Mouse (Mus musculus) v-Abl transformed pro-B cells (cell line): ENCODE results near the gene Zfhx3.

Experiments
- in situ Hi-C, 2 experiments: fragments of 400-800 bp; cut with MboI; formaldehyde crosslinking; loops; one replicate each; pipeline ENCODE4 v1.15.1; 2025; ENCODE audit not compliant: unreplicated experiment in 2 of 2

Zfhx3 gene

DNA sequence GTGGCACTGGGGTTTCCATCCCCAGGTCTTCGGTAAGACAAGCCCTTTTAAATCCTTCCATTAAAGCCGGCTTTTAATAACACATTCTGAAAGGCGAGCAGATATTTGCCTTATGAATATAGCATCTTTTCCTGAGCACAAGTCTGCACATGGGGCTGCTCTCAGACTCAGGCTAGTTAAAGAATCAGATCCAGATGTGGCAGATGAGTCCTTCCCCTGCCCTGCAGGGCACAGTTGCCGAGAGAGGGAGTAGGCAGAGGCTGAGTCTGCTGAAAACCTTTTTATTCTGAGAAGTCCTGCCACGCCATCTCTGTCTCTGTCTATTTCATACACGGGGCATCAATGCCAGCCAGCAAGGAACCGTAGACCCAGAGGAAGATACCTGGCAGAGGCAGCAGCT, 289.9 kb downstream of the Zfhx3 start:
- in situ Hi-C loops = no loop called here

DNA sequence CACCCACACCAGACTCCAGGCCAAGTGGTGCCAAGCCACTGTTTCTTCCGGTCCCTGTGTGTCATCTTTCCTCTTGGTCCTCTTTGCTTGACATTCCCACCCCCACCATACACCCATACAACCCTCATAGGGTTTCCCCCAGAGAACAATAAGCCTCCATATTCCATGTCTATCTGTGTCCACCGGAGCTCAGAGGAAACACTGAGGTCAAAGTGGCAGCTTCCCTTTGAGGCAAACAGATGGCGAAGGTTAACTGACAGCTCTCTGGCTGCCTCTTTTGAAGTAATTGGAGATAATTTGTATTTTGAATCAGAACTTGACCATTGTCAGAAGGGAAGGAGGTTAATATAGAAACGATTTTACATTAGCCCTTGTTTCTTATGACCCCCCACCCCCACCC, 292.0 kb downstream of the Zfhx3 start:
- in situ Hi-C loops = no loop called here

DNA sequence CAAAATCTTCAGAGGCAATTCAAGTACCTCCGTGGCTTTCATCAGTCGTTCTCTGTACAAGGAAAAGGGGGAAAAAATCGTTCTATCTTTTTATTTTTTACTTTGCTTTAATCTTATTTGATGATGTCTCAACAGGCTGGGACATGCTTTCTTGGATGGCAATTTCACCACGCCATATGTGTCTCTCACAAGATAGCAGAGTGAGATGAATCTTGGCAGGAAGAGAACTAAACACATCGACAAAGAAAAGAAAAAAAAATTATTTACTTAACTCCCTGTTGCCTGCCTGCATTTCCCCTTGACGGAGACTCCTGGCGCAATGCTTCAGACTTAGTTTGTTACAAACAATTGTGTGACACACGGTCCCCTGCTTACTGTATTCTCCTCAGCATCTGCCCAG, 294.3 kb downstream of the Zfhx3 start:
- in situ Hi-C loops = no loop called here

DNA sequence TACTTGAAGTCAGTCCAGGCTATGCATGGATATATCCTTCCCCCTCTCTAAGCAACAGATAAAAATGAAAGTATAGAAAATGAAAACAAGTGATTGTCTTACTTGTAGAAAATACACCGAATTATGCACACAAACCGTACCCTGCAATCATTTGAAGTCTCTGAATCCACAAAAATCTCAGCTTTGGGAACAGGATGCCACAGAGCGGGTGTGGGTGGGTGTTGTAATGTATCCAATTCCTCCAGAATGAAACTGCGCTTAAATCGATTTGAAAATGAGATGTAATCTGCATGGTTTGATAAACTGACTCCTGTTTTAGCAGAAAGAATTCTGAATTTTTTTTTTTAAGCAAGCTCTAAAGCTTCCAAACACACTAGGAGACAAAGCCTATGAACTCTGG, 297.1 kb downstream of the Zfhx3 start:
- in situ Hi-C loops = no loop called here

DNA sequence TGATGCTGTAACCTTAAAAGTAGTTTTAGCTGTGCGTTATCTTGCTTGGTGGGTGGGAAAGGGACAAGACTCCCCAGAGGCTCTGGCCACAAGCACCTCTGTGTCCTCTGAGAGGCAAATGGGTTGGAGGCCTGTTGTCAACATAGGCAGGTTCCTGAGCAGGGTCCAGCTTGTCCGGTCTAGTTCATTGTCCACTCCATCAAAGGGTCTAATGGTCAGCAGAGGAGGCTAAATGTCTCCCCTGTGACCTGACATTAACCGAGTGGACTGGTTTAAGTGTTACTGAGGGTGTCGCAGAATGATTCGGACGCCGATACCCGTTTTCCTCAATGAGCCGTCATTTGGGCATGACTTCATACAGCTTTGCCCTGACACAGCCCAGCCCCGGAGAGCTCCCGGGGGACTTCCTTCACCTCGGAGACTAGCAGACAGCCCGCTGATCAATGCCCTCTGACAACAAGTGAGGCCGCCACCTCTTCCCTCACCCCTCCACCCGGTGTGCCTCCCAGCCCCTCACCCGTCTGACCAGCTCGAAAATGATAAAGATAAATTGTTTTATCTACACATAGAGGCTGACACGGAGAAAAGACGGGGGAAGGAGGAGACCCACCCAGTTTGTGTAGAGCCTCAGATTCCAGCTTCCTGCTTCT, 298.7 kb downstream of the Zfhx3 start:
- in situ Hi-C loops = no loop called here

DNA sequence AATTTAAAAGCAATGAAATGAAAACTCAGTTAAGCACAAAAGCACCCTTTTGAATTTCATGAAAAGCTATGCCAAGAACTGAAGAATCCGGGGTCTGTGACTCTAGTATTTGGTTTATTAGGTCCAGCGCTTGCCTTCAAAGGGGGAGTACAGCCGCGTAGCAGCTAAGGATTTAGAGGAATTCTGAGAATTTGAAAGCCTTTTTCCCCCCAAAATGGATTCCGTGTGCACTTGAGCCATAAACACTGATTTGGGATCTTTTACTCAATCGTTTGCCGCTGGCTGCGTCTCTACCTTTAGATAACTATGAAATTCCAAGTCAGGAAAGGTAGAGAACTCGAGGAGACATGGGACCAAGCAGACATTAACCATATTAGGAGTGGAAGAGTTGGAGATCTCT, 300.8 kb downstream of the Zfhx3 start:
- in situ Hi-C loops = no loop called here

DNA sequence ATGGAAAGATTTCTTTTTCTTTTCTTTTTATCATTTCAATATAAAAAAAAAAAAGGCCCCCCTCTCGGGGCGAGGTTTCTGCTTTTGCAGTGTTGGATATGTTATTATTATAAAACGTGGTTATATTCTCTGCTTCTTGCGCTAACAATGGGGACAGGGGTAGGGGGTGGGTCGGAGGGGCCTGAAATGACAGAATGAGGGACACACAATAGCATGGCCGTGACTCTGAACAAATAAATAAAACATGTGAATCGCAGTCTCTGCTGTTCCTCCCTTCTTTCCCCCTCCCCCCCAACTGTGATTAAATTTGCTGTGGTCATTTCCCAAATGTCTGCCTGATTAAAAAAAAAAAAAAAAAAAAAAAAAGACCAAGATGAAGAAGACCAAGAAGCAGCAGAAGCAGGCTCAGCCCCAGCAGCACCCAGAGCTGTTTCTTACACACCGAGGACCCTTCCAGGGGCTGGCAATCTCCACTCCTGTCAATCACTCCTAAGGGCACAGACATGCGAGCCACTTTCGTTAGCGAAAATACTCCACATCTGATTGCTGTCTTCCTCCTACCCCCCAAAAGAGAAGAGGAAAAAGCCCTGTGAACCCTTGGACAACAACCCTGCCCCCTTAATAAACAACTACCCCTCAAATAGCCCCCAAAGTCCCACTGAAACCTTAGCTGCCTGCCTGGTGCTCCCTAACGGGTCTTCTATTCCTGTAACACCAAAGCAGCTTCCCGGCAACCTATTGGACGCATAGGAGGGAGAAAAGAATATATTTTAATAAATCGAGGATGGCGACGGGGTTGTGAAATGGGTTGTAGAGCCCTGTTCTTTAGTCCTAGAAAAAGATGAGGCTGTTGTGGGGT, 302.4 kb downstream of the Zfhx3 start:
- in situ Hi-C loops = no loop called here

DNA sequence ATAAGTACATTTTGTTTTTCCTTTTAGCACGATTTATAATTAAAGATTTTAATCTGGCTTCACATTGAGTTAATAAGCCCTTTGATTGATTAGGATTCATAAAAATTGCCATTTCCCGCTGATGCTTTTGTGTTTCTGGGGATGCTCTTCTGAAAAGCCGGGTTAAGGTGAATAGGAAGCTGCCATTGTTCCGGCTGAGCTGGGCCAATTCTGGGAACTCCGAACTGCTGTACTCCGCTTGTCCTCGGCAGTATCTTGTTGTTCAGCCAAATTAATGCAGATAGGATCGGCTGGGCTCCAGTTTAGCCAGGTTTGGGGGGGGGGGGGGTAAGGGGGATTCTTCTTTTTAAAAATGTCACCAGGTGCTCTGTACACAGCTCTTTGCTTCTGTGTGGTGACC, 303.1 kb downstream of the Zfhx3 start:
- in situ Hi-C loops = no loop called here

DNA sequence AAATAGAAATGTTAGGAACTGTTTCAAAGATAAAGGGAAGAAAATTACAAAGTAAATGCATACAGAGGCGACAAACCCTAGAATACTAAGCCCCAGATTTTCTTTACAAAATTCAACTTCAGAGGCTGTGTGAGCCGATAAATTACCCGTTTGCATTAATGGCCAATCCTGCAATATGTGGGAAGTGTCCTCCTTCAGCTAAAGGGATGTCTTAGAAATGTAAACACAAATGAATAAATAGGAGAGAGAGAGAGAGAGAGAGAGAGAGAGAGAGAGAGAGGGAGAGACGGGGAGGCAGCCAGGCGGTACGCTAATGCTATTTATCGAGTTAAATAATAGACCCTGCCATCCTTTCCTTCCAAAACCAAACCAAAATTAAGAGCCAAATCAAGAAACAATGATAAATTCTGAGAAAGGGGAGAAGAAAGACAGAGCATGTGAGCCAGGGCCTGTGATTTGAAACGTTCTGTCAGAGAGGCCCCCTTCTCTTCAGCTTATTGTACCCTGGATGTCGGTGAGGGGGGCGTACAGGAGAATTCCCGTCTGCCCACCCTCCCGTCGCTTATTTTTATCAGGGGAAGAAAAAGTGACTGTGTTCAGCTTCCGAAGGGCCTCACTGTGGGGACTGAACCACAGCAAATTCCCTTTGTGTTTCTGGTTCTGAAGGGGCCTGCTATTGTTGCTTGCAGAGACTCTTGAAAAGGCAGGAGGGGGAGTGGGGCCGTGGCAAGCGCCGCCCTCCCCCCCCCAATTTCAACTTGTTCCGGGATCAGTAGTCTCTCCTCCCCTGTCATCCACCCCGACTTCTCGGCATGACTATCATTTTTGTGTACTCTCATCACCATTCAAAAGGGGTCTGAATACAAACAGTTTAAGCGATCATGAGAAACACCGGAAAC, 303.8 kb downstream of the Zfhx3 start:
- in situ Hi-C loops = no loop called here

DNA sequence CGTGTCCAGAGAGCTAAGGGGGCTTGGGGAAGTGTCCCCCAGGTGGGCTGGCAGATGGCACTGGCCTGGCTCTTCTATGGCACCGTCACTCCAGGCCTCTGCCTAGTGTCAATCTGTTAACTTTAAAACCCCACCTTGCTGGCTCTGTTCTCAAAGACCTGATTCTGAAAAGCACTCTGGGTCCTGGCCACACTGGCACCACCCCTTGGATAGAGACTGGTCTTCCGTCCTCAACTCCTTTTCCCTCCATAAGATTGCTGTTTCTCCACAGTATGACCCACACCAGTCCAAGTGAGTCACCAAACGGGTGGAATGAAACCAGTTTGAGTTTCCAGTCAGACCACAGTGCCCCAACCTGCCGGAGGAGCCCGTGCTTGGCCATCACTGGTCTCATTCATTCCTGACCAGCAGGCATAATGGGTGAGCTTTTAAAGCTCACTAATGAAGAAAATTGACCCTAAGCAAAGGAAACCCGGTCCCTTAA, 304.5 kb downstream of the Zfhx3 start:
- in situ Hi-C loops = no loop called here

DNA sequence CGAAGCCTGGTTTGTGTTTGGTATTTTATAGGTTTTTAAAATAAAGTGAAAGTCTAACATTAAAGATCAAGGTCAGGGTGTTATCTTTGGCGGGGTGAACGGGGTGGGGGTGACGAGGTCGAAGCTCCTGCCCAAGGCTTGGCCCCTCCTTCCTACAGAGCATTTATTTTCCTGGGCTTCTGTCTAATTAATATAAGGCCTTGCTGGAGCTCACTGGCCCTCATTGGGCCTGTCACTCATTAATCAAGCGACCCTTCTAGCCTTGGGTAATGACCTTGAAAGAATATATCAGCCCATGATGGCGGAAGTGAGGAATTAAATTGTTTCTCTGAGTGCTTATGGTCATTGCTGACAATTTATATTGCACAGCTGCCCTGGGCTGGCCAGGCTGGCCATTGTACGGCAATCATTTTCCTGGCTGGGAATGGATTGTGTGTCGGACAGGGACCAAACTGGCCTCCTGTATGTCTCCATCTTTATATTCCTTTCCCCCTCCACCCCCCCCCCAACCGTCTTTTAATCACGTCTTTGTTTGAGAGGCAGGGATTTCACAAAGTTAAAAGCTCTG, 322.2 kb downstream of the Zfhx3 start:
- in situ Hi-C loops = no loop called here

DNA sequence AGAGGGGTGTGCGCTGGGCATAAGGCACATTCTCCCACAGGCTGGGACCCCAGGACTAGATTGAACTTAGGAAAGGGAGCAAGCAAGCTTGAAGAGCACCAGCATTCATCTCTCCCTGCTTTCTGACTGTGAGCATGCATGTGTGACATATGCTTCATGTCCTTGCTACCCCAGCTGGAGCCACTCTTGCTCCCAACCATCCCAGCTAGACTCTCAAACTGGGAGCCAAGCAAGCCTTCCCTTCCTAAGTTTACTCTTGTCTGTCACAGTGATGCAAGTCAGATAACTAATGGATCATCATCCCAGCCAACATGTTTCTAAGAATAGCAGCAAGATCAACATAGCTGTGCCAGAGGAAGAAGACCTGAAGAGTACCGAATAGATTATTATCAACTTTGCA, 335.5 kb downstream of the Zfhx3 start:
- in situ Hi-C loops = no loop called here

DNA sequence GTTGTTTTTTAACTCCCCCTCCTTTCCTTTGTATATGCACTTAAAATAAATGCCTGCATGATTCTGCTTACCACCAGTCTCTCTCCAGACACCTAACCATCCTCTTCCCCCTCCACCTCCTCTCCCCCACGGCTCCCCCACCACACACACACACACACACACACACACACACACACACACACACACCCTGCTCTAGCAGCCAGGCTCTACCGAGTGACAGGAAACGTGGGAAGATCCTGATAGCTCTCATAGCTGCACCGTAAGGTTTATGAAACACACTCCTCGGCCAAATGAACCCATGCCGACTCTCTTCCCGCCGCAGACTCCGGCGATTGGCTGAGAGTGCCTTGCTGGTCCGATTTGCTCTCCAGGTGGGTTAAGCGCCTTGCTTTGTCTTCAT, 339.5 kb downstream of the Zfhx3 start:
- in situ Hi-C loops = no loop called here

DNA sequence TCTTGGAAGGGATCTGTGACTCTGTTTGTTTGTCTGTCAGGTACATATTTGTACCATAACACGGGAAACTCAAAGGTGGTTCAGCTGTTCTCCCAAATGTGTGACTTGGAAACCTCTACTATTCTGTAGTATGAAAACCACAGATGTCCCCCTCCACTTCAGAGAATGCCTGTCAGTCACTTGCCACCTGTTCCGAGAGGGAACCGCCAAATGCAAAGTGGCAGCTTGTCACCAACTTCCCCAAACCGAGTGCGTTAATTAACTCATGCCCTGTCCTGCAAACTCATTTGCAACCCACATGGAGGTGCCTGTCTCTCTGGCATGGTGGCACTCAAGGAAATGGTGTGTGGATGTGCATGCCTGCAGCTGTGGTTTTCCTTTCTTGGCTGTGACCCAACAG, 343.7 kb downstream of the Zfhx3 start:
- in situ Hi-C loops = no loop called here

DNA sequence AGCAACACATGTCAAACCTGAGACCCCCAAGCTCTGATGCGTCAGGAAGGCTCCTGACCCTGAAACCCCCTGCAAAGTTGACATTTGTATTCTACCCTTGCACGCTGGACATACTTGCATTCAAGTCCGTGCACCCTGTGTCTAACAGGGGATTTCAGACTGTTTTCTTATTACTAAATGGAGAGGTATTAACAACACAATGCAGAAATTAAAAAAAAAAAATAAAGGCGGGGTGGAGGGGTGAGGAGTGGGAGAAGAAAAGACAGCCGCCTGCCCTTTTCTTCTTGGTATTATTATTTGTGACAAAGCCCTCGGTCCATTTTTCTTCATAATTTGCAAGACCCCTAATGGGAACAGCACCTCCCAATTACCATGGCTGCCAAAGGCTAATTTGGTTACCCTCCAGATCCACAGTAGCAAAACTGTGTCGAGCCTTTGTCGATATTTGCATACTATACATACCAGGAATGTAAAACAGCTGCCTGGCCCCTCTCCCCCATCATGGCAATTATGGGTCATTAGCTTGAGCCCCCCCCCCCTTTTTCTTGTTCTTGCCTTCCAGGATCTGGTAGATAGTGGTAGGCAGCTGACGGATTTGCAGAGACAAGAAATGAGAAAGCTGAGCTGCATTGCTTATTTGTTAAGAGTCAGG, 358.6 kb downstream of the Zfhx3 start:
- in situ Hi-C loops = no loop called here

DNA sequence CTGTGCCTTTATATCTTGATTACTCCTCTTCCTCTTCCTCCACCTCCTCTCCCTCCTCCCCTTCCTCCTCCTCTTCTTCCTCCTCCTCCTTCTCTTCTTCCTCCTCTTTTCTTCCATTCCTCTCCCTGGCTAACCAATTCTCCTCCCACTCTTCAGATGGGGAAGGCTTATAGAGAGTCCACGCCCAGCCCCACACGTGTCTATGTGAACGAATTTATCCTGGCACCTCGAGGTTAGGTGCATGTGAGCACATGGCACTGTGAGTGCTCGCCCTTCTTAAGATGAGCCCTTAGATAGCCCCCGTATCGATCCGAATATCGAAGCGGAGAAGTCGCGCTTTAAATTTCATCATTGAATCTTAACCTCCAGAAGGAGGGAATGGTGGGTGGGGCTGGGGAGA, 359.2 kb downstream of the Zfhx3 start:
- in situ Hi-C loops = no loop called here

DNA sequence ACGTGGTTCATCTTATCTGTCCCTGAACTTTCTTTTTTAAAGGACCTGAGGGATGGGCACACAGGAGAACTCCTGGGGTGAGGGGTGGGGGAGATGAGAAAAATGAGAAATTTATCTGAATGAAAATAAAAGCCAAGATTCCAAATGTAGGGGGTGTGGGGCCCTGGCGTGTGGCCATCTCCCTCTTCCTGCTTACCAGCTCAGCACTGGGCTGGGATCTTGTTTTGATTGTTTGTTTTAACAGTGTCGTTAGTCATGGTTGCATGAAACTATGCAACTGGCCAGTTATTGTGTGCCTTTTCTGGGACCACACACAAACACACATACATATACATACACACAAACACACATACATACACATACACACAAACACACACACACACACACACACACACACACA, 362.9 kb downstream of the Zfhx3 start:
- in situ Hi-C loops = no loop called here

DNA sequence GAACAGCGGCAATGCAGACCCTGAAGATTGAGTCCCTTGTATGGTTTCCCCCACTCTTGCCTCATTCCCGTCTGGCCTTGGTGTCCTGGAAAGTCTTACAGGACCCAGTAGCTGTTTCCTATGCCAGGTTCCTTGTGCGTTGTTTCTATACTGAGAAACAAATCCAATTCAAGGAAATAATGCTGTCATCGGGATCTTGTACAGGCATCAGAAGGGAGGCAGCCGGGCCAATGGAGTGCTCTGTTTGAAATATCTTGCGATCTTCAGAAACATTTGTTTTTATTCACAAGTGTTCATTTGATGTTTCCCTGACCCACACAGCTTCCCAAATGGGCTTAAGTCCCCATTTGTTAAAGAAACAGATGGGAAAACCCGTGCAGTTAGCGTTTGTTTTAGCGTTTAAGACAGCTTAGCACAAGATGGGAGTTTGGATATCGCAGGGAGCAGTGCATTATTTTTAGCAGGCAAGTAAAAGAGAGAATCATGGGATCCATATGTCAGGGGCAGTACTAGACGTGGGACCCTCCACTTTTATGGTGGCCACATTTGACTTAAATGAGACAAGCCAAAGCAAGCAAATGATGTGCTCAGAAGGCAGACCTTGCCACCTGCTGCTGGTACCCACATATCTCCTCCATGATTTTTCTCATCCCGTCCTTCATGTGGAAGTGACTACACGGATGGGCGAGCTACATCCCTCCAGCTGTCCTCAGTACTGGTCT, 367.2 kb downstream of the Zfhx3 start:
- in situ Hi-C loops = no loop called here

DNA sequence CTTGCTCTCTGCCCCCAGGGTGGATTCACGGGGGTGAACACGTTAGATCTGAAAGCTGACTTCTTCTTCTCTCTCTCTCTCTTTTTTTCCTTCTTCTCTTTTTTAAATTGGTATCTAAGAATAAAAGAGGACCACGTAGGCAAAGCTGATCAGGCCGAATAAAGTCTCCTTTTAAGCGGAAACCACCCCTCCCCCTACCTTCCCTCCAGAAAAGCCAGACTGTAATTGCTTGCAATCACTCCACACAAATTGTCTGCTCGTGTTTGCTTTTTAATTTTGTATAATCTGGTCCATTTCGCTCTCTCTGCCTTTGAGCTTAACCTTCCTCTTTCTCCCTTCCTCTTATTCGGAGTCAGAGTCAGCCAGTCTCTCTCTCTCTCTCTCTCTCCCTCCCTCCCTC, 372.6 kb downstream of the Zfhx3 start:
- in situ Hi-C loops = no loop called here
